Mouse (Mus musculus): ENCODE results near the gene Usp8.
A peak's percentile ranks its signal among the peaks of the same experiment; 100 is the strongest.

Gene Usp8

GRCm38 (mm10) chr2:126743389-126743788 is 36.3 kb downstream of the Usp8 start:
- DNase-seq, result no peak

DNA sequence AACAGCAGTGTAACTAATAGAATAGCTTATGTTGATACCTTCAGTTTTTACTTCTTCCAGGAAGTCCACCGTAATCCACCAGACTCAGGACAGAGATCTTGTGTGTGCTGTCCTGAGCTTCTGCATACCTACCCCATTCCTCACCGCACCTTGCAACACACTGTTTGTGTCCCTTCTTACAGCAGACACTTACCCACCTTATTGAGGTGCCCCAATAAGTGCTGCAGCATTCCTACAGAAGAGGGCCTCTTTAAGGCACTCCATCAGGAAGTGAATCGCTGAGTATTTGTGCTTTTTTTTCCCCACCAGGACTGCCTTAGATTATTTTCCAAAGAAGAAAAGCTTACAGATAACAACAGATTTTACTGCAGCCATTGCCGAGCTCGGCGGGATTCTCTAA is 48.5 kb downstream of the Usp8 start:
- DNase-seq, result no peak

DNA sequence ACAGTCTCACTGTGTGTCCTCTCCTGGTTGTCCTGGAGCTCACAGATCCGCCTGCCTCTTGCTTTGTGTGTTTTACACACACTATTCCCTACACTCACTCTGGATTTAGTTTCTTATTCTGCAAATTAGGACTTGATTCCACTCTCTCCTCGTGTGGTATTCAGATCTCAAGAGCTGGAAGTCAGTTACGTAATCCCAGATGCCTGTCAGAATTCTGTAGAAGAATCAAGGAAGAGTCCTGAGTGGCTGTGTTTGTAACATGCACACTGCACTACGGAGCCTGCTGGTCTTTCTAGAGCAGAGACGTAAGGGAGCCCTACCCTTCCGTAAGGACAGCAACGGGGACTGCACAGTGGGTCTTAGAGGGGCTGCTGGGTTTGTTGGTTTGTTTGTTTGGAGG is 52.2 kb downstream of the Usp8 start:
- no peak for DNase-seq

DNA sequence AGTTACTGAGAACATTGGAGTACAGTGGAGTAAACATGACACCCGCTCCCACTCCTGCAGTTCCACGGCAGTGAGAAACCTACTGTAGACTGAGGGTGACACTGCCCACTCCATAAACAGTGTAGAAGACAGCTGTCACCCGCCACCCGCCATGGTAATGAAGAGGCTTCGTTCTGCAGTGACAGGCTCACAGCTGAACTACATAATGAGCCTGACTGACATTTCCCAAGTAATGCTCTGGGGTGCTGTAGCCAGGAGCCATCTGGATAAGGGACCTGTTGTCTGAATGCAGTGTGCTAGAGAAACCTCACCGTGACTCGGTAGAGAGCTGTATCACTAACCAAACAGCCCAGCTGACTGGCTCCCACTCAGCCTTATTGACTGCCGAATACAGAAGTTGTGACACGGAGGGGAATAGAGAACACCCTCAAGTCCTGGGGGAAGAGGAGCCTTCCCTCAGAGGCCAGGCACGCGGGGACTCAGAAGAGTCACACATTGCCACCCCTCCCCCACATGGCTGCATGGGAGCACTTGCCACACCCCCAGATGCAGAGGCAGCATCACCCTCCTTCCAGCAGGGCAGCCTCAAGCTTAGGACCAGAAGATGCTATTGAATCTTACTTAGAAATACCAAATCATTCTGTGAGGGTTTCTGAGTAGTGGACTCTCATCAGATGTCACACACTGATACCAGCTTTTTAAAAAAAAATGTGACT is 58.9 kb downstream of the Usp8 start:
- DNase-seq, result no peak

GRCm38 (mm10) chr2:126767599-126767998 is 60.5 kb downstream of the Usp8 start:
- no peak for DNase-seq

GRCm38 (mm10) chr2:126768194-126768593 is 61.1 kb downstream of the Usp8 start:
- DNase-seq, result no peak

DNA sequence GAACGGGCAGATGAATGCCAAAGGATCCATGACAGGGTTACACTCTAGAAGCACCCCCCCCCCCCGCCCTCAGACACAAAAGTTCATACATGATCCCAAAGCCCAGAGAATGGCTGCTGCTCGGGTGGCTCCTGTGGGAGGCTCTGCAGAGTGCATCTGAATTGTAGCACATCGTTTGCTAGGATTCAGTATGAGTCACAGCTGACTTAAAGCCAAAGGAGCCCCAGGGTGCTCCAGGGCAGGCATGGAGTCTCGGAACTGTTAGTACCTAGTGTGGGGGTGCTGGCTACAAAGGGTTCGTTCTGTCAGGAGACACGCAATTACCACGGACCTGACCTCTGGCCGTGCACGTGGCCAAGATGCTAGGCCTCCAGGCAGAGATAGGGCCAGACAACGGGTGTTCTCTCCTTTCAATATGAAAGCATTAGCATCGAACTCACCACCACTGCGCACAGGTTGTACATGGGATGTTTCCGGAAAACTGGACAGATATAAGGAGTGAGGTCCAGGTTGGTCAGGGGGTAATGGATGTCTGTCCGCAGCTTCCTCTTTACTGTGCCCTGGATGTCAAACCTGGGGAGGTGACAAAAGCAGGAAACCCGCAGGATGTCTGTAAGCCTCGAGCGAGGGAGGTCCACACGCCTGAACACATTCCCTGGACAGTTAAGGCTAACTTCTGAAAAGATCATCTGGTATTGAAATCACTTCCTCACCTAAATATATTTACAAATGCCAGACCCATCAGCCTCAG is 62.5 kb downstream of the Usp8 start:
- DNase-seq, result no peak

DNA sequence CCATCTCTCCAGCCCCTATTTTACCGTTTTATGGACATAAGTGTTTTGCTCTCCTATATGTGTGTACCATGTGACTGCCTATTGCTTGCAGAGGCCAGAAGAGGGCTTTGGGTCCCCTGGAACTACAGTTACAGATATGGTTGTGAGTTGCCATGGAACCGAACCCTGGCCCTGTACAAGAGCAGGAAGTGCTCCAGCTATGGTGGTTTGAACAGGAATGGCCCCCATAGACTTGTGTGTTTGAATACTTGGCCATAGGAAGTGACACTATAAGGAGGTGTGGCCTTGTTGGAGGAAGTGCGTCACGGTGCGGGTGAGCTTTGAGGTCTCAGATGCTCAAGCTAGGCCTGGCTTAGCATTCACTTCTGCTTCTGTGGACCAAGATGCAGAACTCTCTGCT is 65.1 kb downstream of the Usp8 start:
- no peak for DNase-seq

GRCm38 (mm10) chr2:126775951-126776350 is 68.8 kb downstream of the Usp8 start:
- DNase-seq, result no peak

- DNase-seq, result no peak
Measured at GRCm38 (mm10) chr2:126776416-126776815, 69.3 kb downstream of the Usp8 start.

- DNase-seq, result no peak
Measured at GRCm38 (mm10) chr2:126778806-126779205, 71.7 kb downstream of the Usp8 start.

DNA sequence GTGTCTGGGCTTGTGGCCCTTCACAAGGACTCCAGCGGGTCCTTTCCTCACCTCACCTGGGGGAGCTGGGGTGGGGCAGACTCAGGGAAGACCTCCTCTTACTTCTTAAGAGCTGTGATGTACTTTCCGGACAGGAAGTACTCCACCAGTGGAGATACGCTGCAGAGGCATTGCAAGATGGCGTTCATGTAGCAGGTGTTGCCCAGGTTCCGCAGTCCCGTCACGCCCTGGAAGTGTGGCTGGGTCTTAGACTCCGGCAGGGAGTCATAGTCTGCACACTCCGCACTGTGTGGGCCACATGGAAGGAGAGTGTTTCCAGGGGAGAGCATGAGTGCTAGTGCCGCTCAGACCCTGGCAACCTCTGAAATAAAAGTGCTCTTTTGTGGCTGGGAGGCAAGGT is 73.2 kb downstream of the Usp8 start:
- DNase-seq, result no peak

DNA sequence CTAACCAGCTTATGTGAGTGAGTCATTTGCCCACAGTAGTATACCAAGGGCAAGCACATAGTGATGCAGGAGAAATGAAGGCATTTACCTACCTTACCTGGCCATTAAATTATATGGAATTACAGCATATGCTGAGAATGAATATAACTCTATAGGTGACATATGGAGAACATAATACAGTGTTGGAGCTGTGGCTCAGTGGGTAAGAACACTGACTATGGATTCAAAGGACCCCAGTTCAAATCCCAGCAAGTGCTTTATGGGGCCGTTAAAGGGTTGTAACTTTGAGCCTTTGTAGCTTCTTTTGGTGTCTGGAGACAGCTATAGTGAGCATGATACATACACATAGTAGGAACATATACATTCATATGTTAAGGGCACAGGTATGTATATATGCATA is 74.3 kb downstream of the Usp8 start:
- no peak for DNase-seq

DNA sequence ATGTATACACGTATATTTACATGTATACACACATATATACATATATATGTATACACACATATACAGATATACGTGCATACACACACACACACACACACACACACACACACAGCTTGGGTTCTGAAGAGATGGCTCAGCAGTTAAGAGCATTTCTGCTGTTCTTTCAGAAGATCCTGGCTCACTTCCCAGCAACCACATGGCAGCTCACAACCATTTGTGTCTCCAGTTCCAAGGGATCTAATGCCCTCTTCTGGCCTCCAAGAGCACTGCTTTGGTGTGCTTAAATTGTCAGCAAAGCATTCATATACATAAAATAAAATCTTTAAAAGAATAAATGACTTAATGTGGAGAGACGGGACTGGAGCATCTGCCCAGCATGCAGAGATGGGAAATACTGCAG is 75.3 kb downstream of the Usp8 start:
- peak; percentile 36 for DNase-seq

DNA sequence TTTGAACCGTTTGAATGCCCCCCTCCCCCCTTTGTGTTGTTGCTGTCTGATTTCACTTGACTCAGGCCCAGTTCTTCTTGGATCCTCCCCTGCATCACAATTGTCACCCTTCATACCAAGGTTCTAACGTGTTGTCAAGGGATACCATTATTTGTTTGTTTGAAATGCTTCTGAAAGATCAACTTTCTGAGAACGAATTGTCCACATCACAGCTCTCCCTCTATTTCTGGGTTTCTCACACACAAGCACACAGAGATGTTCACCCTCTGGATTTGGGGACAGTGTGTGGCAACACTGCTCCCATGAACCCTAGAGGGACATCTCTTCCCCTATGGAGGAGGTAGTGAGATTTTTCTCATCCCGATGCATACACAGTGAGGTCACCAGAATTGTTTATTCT is 76.2 kb downstream of the Usp8 start, which contains the start of gene Usp50:
Gene Usp50 (minus strand): TSS at position 101 of the 400 bp plus-strand sequence.
- DNase-seq, result no peak

DNA sequence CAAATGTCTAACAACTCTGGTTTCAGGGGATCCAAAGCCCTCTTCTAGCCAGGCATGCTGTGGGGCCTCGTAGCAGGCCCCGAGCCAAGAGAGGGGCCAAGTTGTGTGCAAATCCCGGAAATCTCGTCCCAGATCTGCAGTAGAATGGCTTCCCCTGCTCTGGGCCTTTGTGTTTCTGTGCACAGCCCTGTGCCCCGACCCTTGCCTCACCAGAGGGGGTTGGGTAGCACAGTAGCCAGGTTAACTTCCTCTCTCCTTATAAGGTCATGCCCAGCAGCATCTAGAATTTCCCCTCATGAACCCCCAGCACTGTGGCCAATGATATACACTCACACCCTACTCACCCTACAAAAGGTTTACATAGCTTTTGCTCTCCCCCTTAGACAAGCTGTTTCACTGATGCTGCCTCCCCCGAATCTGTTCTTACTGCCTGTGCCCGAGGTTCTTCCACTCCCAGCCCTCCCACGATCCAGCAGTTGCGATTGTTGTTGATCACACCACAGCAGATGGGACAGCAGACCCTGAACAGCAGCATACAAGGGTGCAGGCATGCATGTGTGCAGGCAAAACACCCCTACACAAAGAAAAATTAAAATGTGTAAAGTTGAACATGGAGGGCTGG is 80.7 kb downstream of the Usp8 start:
- peak; percentile 42 for DNase-seq

GRCm38 (mm10) chr2:126792611-126793010 is 85.5 kb downstream of the Usp8 start:
- DNase-seq, result no peak

- no peak for DNase-seq
Measured at GRCm38 (mm10) chr2:126795708-126796107, 88.6 kb downstream of the Usp8 start.

- DNase-seq, result no peak
Measured at GRCm38 (mm10) chr2:126798455-126798854, 91.3 kb downstream of the Usp8 start.

DNA sequence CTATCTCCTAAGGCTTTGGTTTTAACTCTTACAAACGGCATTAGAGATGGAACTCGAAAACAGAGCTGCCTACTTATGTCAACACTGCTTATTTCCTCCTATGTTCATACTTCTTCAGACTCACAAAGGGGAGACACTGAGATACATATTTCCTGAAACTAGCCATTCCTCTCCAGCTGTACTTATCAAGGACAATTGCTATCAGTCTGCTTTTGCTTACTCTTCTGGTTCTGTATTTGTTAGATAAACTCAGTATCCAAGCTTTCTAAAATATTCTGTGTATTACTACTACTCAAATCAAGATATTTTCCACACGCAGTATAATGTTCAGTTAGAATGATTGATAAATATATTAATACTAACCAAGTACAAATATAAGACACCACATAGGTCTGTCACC is 94.9 kb downstream of the Usp8 start:
- no peak for DNase-seq
